16 mouse cellular contexts compared by ENCODE assay signal in genomic region chr11:20395848-20396203, GRCm38 (mm10).
DNase-seq lines count a peak whose midpoint lies in the region; ATAC-seq and TF ChIP-seq lines count a peak whose summit lies in the region.
"Had no signal": no experiment of that assay in that cellular context is flagged by ENCODE, and none has a peak within 500 bp of the region (broad histone marks: within the 10 kb centered on the region; RNA-seq: fewer than 3 reads in every experiment).

No protein-coding gene starts in this region.

- intact Hi-C loops in left cerebral cortex, adult 2 months (cut with DNase I): no loop called here

- H3K4me2 ChIP-seq in hindbrain, embryonic 15.5 days: no peak overlapping the region
- no peak overlapping the region for H3K4me2 ChIP-seq in hindbrain, embryonic 13.5 days
- no peak overlapping the region for H3K4me2 ChIP-seq in midbrain, embryonic 11.5 days
- peak overlapping the region; percentile 7; the same call in 1 of the 2 replicates for H3K4me2 ChIP-seq in intestine, embryonic 16.5 days (ENCODE audit: low read depth, low read length)
- peak overlapping the region; percentile 42 for H3K4me2 ChIP-seq in liver, postnatal 0 days (ENCODE audit: low read depth, low read length)
- H3K4me2 ChIP-seq: embryonic facial prominence, embryonic 13.5 days; heart, embryonic 15.5 days; hindbrain, embryonic 12.5 days; neural tube, embryonic 15.5 days had no signal

- no peak overlapping the region for H3K9ac ChIP-seq in hindbrain, embryonic 15.5 days
- no peak overlapping the region for H3K9ac ChIP-seq in hindbrain, embryonic 13.5 days
- H3K9ac ChIP-seq in midbrain, embryonic 11.5 days (ENCODE audit: low read length): no peak overlapping the region
- H3K9ac ChIP-seq in intestine, embryonic 16.5 days (ENCODE audit: low read depth, low read length): no peak overlapping the region
- no peak overlapping the region for H3K9ac ChIP-seq in liver, postnatal 0 days (replicated peaks)
- H3K9ac ChIP-seq: embryonic facial prominence, embryonic 13.5 days; heart, embryonic 15.5 days; hindbrain, embryonic 12.5 days; neural tube, embryonic 15.5 days had no signal

- H3K4me3 ChIP-seq in hindbrain, embryonic 15.5 days: no peak overlapping the region
- H3K4me3 ChIP-seq in hindbrain, embryonic 13.5 days: no peak overlapping the region
- no peak overlapping the region for H3K4me3 ChIP-seq in midbrain, embryonic 11.5 days (ENCODE audit: low read depth, low read length)
- no peak overlapping the region for H3K4me3 ChIP-seq in midbrain, embryonic 10.5 days
- H3K4me3 ChIP-seq in intestine, embryonic 16.5 days (ENCODE audit: low read length): no peak overlapping the region
- H3K4me3 ChIP-seq in liver, postnatal 0 days (ENCODE audit: low read depth, low read length): no peak overlapping the region
- H3K4me3 ChIP-seq in left cerebral cortex, adult 2 months: no peak overlapping the region
- H3K4me3 ChIP-seq: embryonic facial prominence, embryonic 13.5 days; gastrocnemius, adult 2 months; heart, embryonic 15.5 days; hindbrain, embryonic 12.5 days; neural tube, embryonic 15.5 days had no signal

- peaks cover 5% of the 10 kb centered on the region; the same call in 1 of the 2 replicates for H3K4me1 ChIP-seq in hindbrain, embryonic 15.5 days (replicated peaks)
- peaks cover 5% of the 10 kb centered on the region; the same call in 1 of the 2 replicates for H3K4me1 ChIP-seq in hindbrain, embryonic 13.5 days (replicated peaks)
- H3K4me1 ChIP-seq in midbrain, embryonic 11.5 days (ENCODE audit: control insufficient read depth, insufficient read depth, low read length): peaks cover 5% of the 10 kb centered on the region
- peaks cover 9% of the 10 kb centered on the region for H3K4me1 ChIP-seq in midbrain, embryonic 10.5 days
- peaks cover 3% of the 10 kb centered on the region; the same call in 1 of the 2 replicates for H3K4me1 ChIP-seq in intestine, embryonic 16.5 days (ENCODE audit: control insufficient read depth, insufficient read depth, low read length)
- peaks cover 4% of the 10 kb centered on the region; the same call in 1 of the 2 replicates for H3K4me1 ChIP-seq in liver, postnatal 0 days (ENCODE audit: insufficient read depth)

- TF ChIP-seq EP300 in liver, postnatal 0 days (IDR thresholded peaks at IDR 0.05; ENCODE audit: low read depth): no peak

- TF ChIP-seq CTCF in liver, postnatal 0 days (IDR thresholded peaks at IDR 0.05; ENCODE audit: low read depth): no peak
- no peak for TF ChIP-seq CTCF in left cerebral cortex, adult 2 months (IDR thresholded peaks at IDR 0.05)

- 0 out of 2 replicates have a peak, but pooled peaks cover 4% of the 10 kb centered on the region for H3K9me3 ChIP-seq in hindbrain, embryonic 15.5 days
- peaks cover 5% of the 10 kb centered on the region for H3K9me3 ChIP-seq in hindbrain, embryonic 13.5 days
- H3K9me3 ChIP-seq in midbrain, embryonic 11.5 days (ENCODE audit: control insufficient read depth, low read length): no peaks in the 10 kb centered on the region; the same call in 1 of the 2 replicates
- H3K9me3 ChIP-seq in midbrain, embryonic 10.5 days (replicated peaks): peaks cover 22% of the 10 kb centered on the region
- H3K9me3 ChIP-seq in intestine, embryonic 16.5 days (ENCODE audit: control insufficient read depth, low read length): peaks cover 3% of the 10 kb centered on the region; the same call in 1 of the 2 replicates
- peaks cover 3% of the 10 kb centered on the region for H3K9me3 ChIP-seq in liver, postnatal 0 days (ENCODE audit: low read length)

- WGBS in hindbrain, embryonic 15.5 days: 81% methylated on average over 7 of the region's 7 CpGs
- WGBS in hindbrain, embryonic 13.5 days: 88% methylated on average over 7 of the region's 7 CpGs
- WGBS in midbrain, embryonic 11.5 days: 85% methylated on average over 7 of the region's 7 CpGs
- WGBS in midbrain, embryonic 10.5 days: 92% methylated on average over 7 of the region's 7 CpGs
- 71% methylated on average over 7 of the region's 7 CpGs for WGBS in intestine, embryonic 16.5 days
- 69% methylated on average over 7 of the region's 7 CpGs for whole genome bisulfite sequencing in liver, postnatal 0 days (ENCODE audit: insufficient replicate concordance)

- H3K36me3 ChIP-seq in hindbrain, embryonic 15.5 days: no peaks in the 10 kb centered on the region
- H3K36me3 ChIP-seq in hindbrain, embryonic 13.5 days: no peaks in the 10 kb centered on the region
- H3K36me3 ChIP-seq in midbrain, embryonic 11.5 days (ENCODE audit: control insufficient read depth, insufficient read depth, low read length): no peaks in the 10 kb centered on the region
- no peaks in the 10 kb centered on the region for H3K36me3 ChIP-seq in midbrain, embryonic 10.5 days
- no peaks in the 10 kb centered on the region for H3K36me3 ChIP-seq in intestine, embryonic 16.5 days (ENCODE audit: control insufficient read depth, insufficient read depth, low read length)
- no peaks in the 10 kb centered on the region for H3K36me3 ChIP-seq in liver, postnatal 0 days (replicated peaks; ENCODE audit: insufficient read depth, low read length)
- H3K36me3 ChIP-seq: embryonic facial prominence, embryonic 13.5 days; heart, embryonic 15.5 days; hindbrain, embryonic 12.5 days; neural tube, embryonic 15.5 days had no signal

- H3K27me3 ChIP-seq in hindbrain, embryonic 15.5 days: no peaks in the 10 kb centered on the region
- H3K27me3 ChIP-seq in hindbrain, embryonic 13.5 days: no peaks in the 10 kb centered on the region
- H3K27me3 ChIP-seq in midbrain, embryonic 11.5 days (ENCODE audit: control insufficient read depth, insufficient read depth, low read length): no peaks in the 10 kb centered on the region
- H3K27me3 ChIP-seq in midbrain, embryonic 10.5 days (ENCODE audit: low read depth, poor library complexity, severe bottlenecking): 0 out of 2 replicates have a peak, but pooled peaks cover 5% of the 10 kb centered on the region
- no peaks in the 10 kb centered on the region for H3K27me3 ChIP-seq in intestine, embryonic 16.5 days (replicated peaks; ENCODE audit: control insufficient read depth, insufficient read depth, low read length)
- H3K27me3 ChIP-seq in liver, postnatal 0 days (ENCODE audit: insufficient read depth, low read length): no peaks in the 10 kb centered on the region
- H3K27me3 ChIP-seq: embryonic facial prominence, embryonic 13.5 days; heart, embryonic 15.5 days; hindbrain, embryonic 12.5 days; neural tube, embryonic 15.5 days had no signal

- peak; percentile 49 for DNase-seq in midbrain, embryonic 11.5 days (ENCODE audit: low spot score, missing footprints)
- DNase-seq in midbrain, embryonic 10.5 days (ENCODE audit: low spot score): no peak
- DNase-seq in liver, postnatal 0 days: no peak
- no peak for DNase-seq in left cerebral cortex, adult 2 months (ENCODE audit: extremely low spot score in 1 of 2, low spot score in 2 of 2)
- DNase-seq in cerebellum, adult 11 months: no peak
- DNase-seq: adrenal gland, postnatal 25 days; cerebellum, adult 8-10 months; gastrocnemius, adult 2 months; kidney, adult 8-10 months had no signal

- peak overlapping the region; percentile 27; the same call in 1 of the 2 replicates for H3K27ac ChIP-seq in hindbrain, embryonic 15.5 days (replicated peaks)
- no peak overlapping the region for H3K27ac ChIP-seq in hindbrain, embryonic 13.5 days
- no peak overlapping the region for H3K27ac ChIP-seq in midbrain, embryonic 11.5 days (ENCODE audit: low read depth, low read length)
- no peak overlapping the region for H3K27ac ChIP-seq in midbrain, embryonic 10.5 days (replicated peaks)
- no peak overlapping the region for H3K27ac ChIP-seq in intestine, embryonic 16.5 days (ENCODE audit: low read length)
- peak overlapping the region; percentile 79 for H3K27ac ChIP-seq in liver, postnatal 0 days (ENCODE audit: low read depth)
- H3K27ac ChIP-seq in left cerebral cortex, adult 2 months: no peak overlapping the region
- H3K27ac ChIP-seq: embryonic facial prominence, embryonic 13.5 days; gastrocnemius, adult 2 months; heart, embryonic 15.5 days; hindbrain, embryonic 12.5 days; neural tube, embryonic 15.5 days had no signal

- ATAC-seq in hindbrain, embryonic 15.5 days (ENCODE audit: low FRiP score, low read depth): no peak
- ATAC-seq in hindbrain, embryonic 13.5 days (ENCODE audit: low FRiP score): no peak
- ATAC-seq in midbrain, embryonic 11.5 days (ENCODE audit: low FRiP score): no peak
- ATAC-seq in intestine, embryonic 16.5 days: peak; percentile 34
- peak; percentile 87 for ATAC-seq in liver, postnatal 0 days

Comparison
In these comparisons a context has a peak if more than half of its experiments do, and no peak if none do; other contexts are left out.
1. H3K27ac ChIP-seq: peak in hindbrain, embryonic 15.5 days (single experiment) and liver, postnatal 0 days (single experiment); none in hindbrain, embryonic 13.5 days (single experiment), midbrain, embryonic 11.5 days (single experiment), midbrain, embryonic 10.5 days (single experiment), intestine, embryonic 16.5 days (single experiment) and left cerebral cortex, adult 2 months (single experiment).
2. ATAC-seq: peak in intestine, embryonic 16.5 days (single experiment) and liver, postnatal 0 days (single experiment); none in hindbrain, embryonic 15.5 days (single experiment), hindbrain, embryonic 13.5 days (single experiment) and midbrain, embryonic 11.5 days (single experiment).
3. H3K4me2 ChIP-seq: peak in intestine, embryonic 16.5 days (single experiment) and liver, postnatal 0 days (single experiment); none in hindbrain, embryonic 15.5 days (single experiment), hindbrain, embryonic 13.5 days (single experiment) and midbrain, embryonic 11.5 days (single experiment).